Mouse (Mus musculus): ENCODE measurements around the gene Nfatc2. TPM values are rescaled to one million over a fixed set of nuclear protein-coding genes. Genes with fewer than 3 reads are reported as not detected.

Nfatc2 gene
- polyA plus RNA-seq, 1 experiment from 2014 or later, result 0.03 TPM

- in situ Hi-C loops (cut with MboI; ENCODE audit: low pct_unique_long_range_greater_than_20kb), result loop anchor here (5.0 kb wide), 2 partner anchors 87 to 192 kb away; no protein-coding TSS in a partner anchor
- no peak for ATAC-seq
- ChIA-PET CTCF (interaction anchor here (1.2 to 2.6 kb wide), 4 partner anchors 11 to 192 kb away, joined by 3 to 10 read pairs (median 6); no protein-coding TSS in a partner anchor), POLR2A (no interaction called here)
- peaks cover 4% of the 10 kb centered on the region for H3K27me3 ChIP-seq
- TF ChIP-seq CTCF (IDR thresholded peaks at IDR 0.05), result no peak
- DNase-seq (ENCODE audit: low read depth, low spot score), result no peak
Observed at GRCm38 (mm10) chr2:168444126-168444525, 157.3 kb downstream of the Nfatc2 start.

GRCm38 (mm10) chr2:168441494-168441893, 160.0 kb downstream of the Nfatc2 start:
- H3K27me3 ChIP-seq, result peaks cover 4% of the 10 kb centered on the region
- no peak for TF ChIP-seq CTCF (IDR thresholded peaks at IDR 0.05)
- ChIA-PET POLR2A (no interaction called here), CTCF (no interaction called here)
- in situ Hi-C loops (cut with MboI; ENCODE audit: low pct_unique_long_range_greater_than_20kb), result loop anchor here (5.0 kb wide), 2 partner anchors 84 to 189 kb away; no protein-coding TSS in a partner anchor
- no peak for DNase-seq (ENCODE audit: low read depth, low spot score)
- ATAC-seq, result no peak

GRCm38 (mm10) chr2:168440918-168441328, 160.5 kb downstream of the Nfatc2 start:
- ChIA-PET CTCF (no interaction called here), POLR2A (no interaction called here)
- no peak for TF ChIP-seq CTCF (IDR thresholded peaks at IDR 0.05)
- ATAC-seq (no peak), DNase-seq (ENCODE audit: low read depth, low spot score) (no peak)
- in situ Hi-C loops (cut with MboI; ENCODE audit: low pct_unique_long_range_greater_than_20kb), result loop anchor here (5.0 kb wide), 2 partner anchors 84 to 189 kb away; no protein-coding TSS in a partner anchor
- H3K27me3 ChIP-seq, result peaks cover 4% of the 10 kb centered on the region

- TF ChIP-seq CTCF (IDR thresholded peaks at IDR 0.05), result no peak
- in situ Hi-C loops (cut with MboI; ENCODE audit: low pct_unique_long_range_greater_than_20kb), result no loop called here
- ChIA-PET POLR2A (no interaction called here), CTCF (interaction anchor here (1.1 to 2.2 kb wide), 3 partner anchors 10 to 187 kb away, joined by 3 to 7 read pairs (median 4); no protein-coding TSS in a partner anchor)
- no peak for ATAC-seq
- H3K27me3 ChIP-seq, result peaks cover 3% of the 10 kb centered on the region
- DNase-seq (ENCODE audit: low read depth, low spot score), result no peak
Observed at GRCm38 (mm10) chr2:168438981-168439452, 162.4 kb downstream of the Nfatc2 start.

GRCm38 (mm10) chr2:168434187-168434586, 167.3 kb downstream of the Nfatc2 start:
- ChIA-PET POLR2A (no interaction called here), CTCF (no interaction called here)
- no peaks in the 10 kb centered on the region for H3K27me3 ChIP-seq
- no peak for ATAC-seq
- in situ Hi-C loops (cut with MboI; ENCODE audit: low pct_unique_long_range_greater_than_20kb), result no loop called here
- no peak for DNase-seq (ENCODE audit: low read depth, low spot score)
- TF ChIP-seq CTCF (IDR thresholded peaks at IDR 0.05), result no peak

- CTCF ChIA-PET, result interaction anchor here (1.0 to 1.2 kb wide), 2 partner anchors 11 to 12 kb away, joined by 3 read pairs; no protein-coding TSS in a partner anchor
- POLR2A ChIA-PET, result no interaction called here
- in situ Hi-C loops (cut with MboI; ENCODE audit: low pct_unique_long_range_greater_than_20kb), result no loop called here
- no peak for ATAC-seq
- no peak for TF ChIP-seq CTCF (IDR thresholded peaks at IDR 0.05)
- DNase-seq (ENCODE audit: low read depth, low spot score), result no peak
- no peaks in the 10 kb centered on the region for H3K27me3 ChIP-seq
Observed at GRCm38 (mm10) chr2:168433392-168433791, 168.1 kb downstream of the Nfatc2 start.

- no peak for TF ChIP-seq CTCF (IDR thresholded peaks at IDR 0.05)
Observed at GRCm38 (mm10) chr2:168432394-168432793, 169.1 kb downstream of the Nfatc2 start.

GRCm38 (mm10) chr2:168429598-168429997, 171.9 kb downstream of the Nfatc2 start:
- ATAC-seq, result no peak
- in situ Hi-C loops (cut with MboI; ENCODE audit: low pct_unique_long_range_greater_than_20kb), result no loop called here
- no peak for DNase-seq (ENCODE audit: low read depth, low spot score)
- H3K27me3 ChIP-seq, result no peaks in the 10 kb centered on the region
- no peak for TF ChIP-seq CTCF (IDR thresholded peaks at IDR 0.05)
- ChIA-PET POLR2A (interaction anchor here (0.6 kb wide), 1 partner anchor 214 kb away, joined by 3 read pairs; no protein-coding TSS in a partner anchor), CTCF (no interaction called here)

More at GRCm38 (mm10) chr2:168432394-168432793, 169.1 kb downstream of the Nfatc2 start:
- H3K27me3 ChIP-seq, result no peaks in the 10 kb centered on the region
- DNase-seq (ENCODE audit: low read depth, low spot score) (no peak), ATAC-seq (no peak)
- CTCF ChIA-PET, result interaction anchor here (1.0 to 1.5 kb wide), 3 partner anchors 11 to 13 kb away, joined by 3 read pairs; no protein-coding TSS in a partner anchor
- POLR2A ChIA-PET, result no interaction called here
- in situ Hi-C loops (cut with MboI; ENCODE audit: low pct_unique_long_range_greater_than_20kb), result no loop called here

GRCm38 (mm10) chr2:168428375-168428901, 173.0 kb downstream of the Nfatc2 start:
- ATAC-seq, result peak; percentile 55
- H3K27me3 ChIP-seq, result no peaks in the 10 kb centered on the region
- ChIA-PET CTCF (interaction anchor here (0.8 to 1.6 kb wide), 5 partner anchors 10 to 202 kb away, joined by 3 to 4 read pairs (median 3); no protein-coding TSS in a partner anchor), POLR2A (no interaction called here)
- DNase-seq (ENCODE audit: low read depth, low spot score), result no peak
- in situ Hi-C loops (cut with MboI; ENCODE audit: low pct_unique_long_range_greater_than_20kb), result no loop called here
- no peak for TF ChIP-seq CTCF (IDR thresholded peaks at IDR 0.05)

Other genes with a start within 250 kb of the Nfatc2 start
- 29.5 TPM for gene Atp9a, start 140.8 kb upstream of the Nfatc2 start, polyA plus RNA-seq (2021)
- not detected for gene Sall4, start 166.3 kb upstream of the Nfatc2 start, polyA plus RNA-seq (2021)